Mouse (Mus musculus) midbrain, postnatal 0 days (tissue): Measurements from ENCODE around the gene Cfap45. TPM values are rescaled to one million over a fixed set of nuclear protein-coding genes. Genes with fewer than 3 reads are reported as not detected.

Experiments used
- ATAC-seq: fragments of 200-750 bp; cut with Nextera tagmentation; 2 replicates; pipeline ENCODE4 v1.8.0; 2017; ENCODE audit warnings: moderate number of reproducible peaks, mild to moderate bottlenecking, moderate TSS enrichment, moderate library complexity; ENCODE audit not compliant: low FRiP score
- DNase-seq: peaks from one replicate; pipeline ENCODE4 v3.0.0-alpha.2; 2015; ENCODE audit warnings: low spot score
- H3K27ac ChIP-seq: fragments of 300-500 bp; sonication (generic); 2 replicates; pipeline ENCODE4 v1.5.1; 2014; ENCODE audit warnings: low read depth, mild to moderate bottlenecking, low read length, mixed read lengths
- H3K27me3 ChIP-seq: fragments of 300-500 bp; sonication (generic); 2 replicates; pipeline ENCODE4 v1.6.1; 2014; ENCODE audit warnings: low read length, control low read depth, mixed read lengths; ENCODE audit not compliant: insufficient read depth
- H3K36me3 ChIP-seq: fragments of 300-500 bp; sonication (generic); 2 replicates; pipeline ENCODE4 v1.6.1; 2014; ENCODE audit warnings: low read length, control low read depth, mixed read lengths; ENCODE audit not compliant: insufficient read depth
- H3K4me1 ChIP-seq: fragments of 300-500 bp; sonication (generic); 2 replicates; pipeline ENCODE4 v1.6.1; 2014; ENCODE audit warnings: mild to moderate bottlenecking, control low read depth, antibody characterized with exemption, low read length, mixed read lengths; ENCODE audit not compliant: insufficient read depth
- H3K4me2 ChIP-seq: fragments of 300-500 bp; sonication (generic); 2 replicates; pipeline ENCODE4 v1.6.1; 2014; ENCODE audit warnings: low read depth, mild to moderate bottlenecking, low read length, mixed read lengths; ENCODE audit not compliant: poor library complexity, severe bottlenecking
- H3K4me3 ChIP-seq: fragments of 300-500 bp; sonication (generic); 2 replicates; pipeline ENCODE4 v1.5.1; 2014; ENCODE audit warnings: low read depth, mild to moderate bottlenecking, low read length, moderate library complexity
- H3K9ac ChIP-seq: fragments of 300-500 bp; sonication (generic); replicated peaks from 2 replicates; pipeline ENCODE4 v1.6.1; 2014; ENCODE audit warnings: mild to moderate bottlenecking, low read length, moderate library complexity, mixed read lengths; ENCODE audit not compliant: poor library complexity, severe bottlenecking
- H3K9me3 ChIP-seq: fragments of 300-500 bp; sonication (generic); 2 replicates; pipeline ENCODE4 v1.6.1; 2016; ENCODE audit warnings: low read length, control low read depth
- CTCF ChIP-seq: IDR thresholded peaks from 2 replicates; pipeline ENCODE4 v1.5.1; 2016; ENCODE audit warnings: antibody characterized with exemption, mild to moderate bottlenecking
- WGBS: fragments of 180-500 bp; shearing (Covaris S2); extraction: QIAGEN DNeasy Blood & Tissue Kit; methylation state at CpG from one replicate; pipeline ENCODE4 v1.1.7; 2014; 5-methylcytosine and 5-hydroxymethylcytosine counted together
- polyA plus RNA-seq: library from polyadenylated mRNA; unstranded; fragments of >200 nt; fragmentation: Nextera tagmentation; extraction: Ambion mirVana; gene quantifications from 2 replicates; pipeline ENCODE4 v1.2.1, GENCODE M21; 2015
- total RNA-seq: library from RNA; depleted of rRNA; stranded (reverse); fragments of >200 nt; gene quantifications from 2 replicates; pipeline ENCODE4 v1.2.3, GENCODE M21; 2014

Cfap45 gene
- total and polyA plus RNA-seq, 2 experiments from 2014 or later = 3.1 to 5.4 TPM

DNA sequence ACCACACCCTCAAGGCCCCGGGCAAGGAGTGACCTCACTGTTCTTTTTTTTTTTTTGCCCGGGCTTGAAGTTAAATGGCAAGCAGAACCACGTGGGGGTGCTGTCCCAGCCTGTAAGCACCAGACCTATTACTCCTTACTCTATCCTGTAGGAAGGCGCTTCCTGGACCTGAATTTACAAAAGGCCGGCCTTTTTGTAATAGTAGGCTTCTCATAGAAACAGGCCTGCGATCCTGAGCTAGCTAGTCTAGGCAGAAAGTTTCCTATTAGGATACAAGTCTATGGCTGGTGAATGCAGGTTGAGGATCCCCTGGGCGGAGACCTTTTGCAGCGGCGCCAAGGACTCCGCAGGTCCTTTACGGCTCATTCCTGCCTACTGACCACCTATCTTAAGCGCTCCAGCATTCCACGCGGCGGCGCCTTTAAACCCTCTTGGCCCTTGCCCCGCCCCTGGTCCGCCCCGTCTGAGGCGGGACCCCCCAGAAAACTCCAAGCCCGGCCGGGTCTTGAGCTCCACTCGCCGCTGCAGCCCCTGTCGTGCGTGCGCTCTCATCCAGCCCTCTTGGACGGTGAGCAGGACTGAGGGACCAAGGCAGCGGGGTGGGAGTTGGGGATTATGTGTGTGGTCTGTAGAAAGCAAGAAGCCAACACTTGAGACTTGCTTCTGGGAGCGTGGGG lies 20.7 kb upstream of the Cfap45 start, which contains the start of gene Tagln2:
TSS of gene Tagln2 (plus strand) at position 283 of the 677 bp plus-strand sequence.
- 4% methylated on average over 30 of the region's 30 CpGs for WGBS
- Histone ChIP-seq H3K4me2 (peak within 1 kb of the TSS; percentile 52), H3K36me3 (peaks cover 11% of the 10 kb centered on the region), H3K27me3 (peaks cover 12% of the 10 kb centered on the region; the same call in 1 of the 2 replicates), H3K4me3 (peak within 1 kb of the TSS; percentile 39), H3K9ac (peak within 1 kb of the TSS; percentile 51), H3K9me3 (no peaks in the 10 kb centered on the region), H3K27ac (peak within 1 kb of the TSS; percentile 43; the same call in 1 of the 2 replicates), H3K4me1 (peaks cover 5% of the 10 kb centered on the region; the same call in 1 of the 2 replicates)
- ATAC-seq = peak; percentile 17
- TF ChIP-seq CTCF = peak; percentile 48
- peak; percentile 51 for DNase-seq

DNA sequence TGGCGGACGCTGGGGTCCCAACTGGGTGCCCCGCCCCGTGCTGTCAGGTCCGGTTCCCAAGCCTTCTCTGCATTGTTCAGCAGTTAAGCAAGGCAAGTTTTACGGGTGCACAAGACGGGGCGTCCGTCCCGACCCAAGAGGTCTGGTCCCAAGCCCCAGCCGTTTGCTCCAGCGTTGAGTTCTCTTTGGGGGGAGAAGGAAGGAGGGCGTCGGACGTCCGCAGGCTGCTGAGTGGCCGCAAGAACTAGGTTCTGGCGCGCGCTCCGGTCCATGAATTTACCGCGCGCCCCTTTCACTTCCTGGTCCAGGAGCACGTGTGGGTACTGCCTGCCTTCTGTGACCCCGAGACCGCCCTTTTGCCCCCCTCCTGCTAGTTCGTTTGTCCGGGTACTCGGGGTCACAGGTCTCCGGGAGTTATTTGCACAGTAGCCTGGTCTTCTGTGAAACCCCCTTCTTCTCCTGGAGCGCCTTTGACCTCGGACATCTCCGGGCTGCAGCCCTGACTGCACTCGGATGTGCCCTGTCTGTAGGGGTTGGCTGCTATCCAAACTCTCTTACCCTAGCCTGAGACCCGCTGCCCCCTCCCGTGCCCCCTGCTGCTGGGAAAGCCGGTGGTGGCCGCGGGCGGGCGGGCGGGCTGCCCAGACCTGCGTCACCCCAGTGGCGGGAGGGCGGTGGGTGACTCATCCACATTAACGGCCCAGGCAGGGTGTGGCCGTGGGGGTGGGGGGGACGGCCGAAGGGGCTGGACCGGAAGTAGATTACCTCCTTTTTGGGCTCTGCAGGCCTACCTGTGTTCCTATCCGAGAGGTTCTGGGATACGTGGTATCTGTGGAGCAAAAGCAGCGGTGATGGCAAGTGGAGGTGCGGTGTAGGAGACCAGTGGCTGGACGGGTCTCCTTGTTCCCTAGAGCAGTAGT lies 19.9 kb upstream of the Cfap45 start:
- ATAC-seq (peak; percentile 5; the same call in 1 of the 2 replicates), DNase-seq (no peak)
- no peaks in the 10 kb centered on the region for H3K9me3 ChIP-seq
- H3K4me2 ChIP-seq = peak overlapping the region; percentile 52
- no peak for TF ChIP-seq CTCF
- H3K4me3 ChIP-seq = peak overlapping the region; percentile 39
- peaks cover 12% of the 10 kb centered on the region; the same call in 1 of the 2 replicates for H3K27me3 ChIP-seq
- peak overlapping the region; percentile 43; the same call in 1 of the 2 replicates for H3K27ac ChIP-seq
- H3K4me1 ChIP-seq = peaks cover 5% of the 10 kb centered on the region; the same call in 1 of the 2 replicates
- WGBS = 3% methylated on average over 55 of the region's 56 CpGs
- H3K9ac ChIP-seq = peak overlapping the region; percentile 51
- H3K36me3 ChIP-seq = peaks cover 11% of the 10 kb centered on the region

DNA sequence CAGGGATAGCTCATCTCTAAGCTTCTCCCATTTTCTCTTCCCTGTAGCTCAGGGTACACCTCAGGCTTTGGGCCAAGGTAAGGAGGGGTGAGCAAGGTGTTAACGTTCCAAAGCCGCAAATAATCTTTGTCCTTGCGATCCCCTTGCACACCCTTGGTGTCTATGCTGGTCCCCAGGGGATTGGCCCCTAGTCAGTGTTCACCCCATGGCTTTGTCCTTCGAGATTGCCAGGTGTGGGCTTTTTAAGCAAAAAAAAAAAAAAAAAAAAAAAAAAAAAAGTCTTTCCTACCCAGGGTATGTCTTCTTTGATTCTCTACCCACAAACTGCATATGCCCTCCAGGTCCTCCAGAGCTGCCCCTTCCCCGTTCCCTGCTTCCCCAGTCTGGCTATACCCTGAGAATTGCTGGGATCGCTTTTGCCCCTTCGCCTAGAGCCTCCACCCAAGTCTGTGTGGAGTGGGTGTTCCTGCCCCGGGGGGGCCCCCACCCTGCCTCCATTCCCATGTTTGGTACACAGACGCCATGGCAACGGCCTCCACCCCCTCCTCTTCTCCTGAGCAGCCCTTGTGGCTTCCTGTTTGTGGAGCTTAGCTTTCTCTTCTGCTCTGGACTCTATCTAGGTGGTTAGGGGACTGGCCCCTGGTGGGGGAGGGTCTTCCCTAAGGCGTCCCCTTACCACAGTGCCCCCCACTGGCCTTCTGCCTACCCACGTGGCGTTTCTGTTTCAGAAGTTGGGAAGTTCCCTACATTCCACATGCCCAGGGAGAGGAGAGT lies 19.0 kb upstream of the Cfap45 start:
- Histone ChIP-seq H3K4me2 (peak overlapping the region; percentile 52), H3K4me3 (peak overlapping the region; percentile 39; the same call in 1 of the 2 replicates), H3K27me3 (peaks cover 12% of the 10 kb centered on the region; the same call in 1 of the 2 replicates), H3K9me3 (no peaks in the 10 kb centered on the region), H3K27ac (no peak overlapping the region), H3K36me3 (peaks cover 3% of the 10 kb centered on the region; the same call in 1 of the 2 replicates), H3K9ac (no peak overlapping the region), H3K4me1 (peaks cover 5% of the 10 kb centered on the region; the same call in 1 of the 2 replicates)
- 0 out of 2 replicates have a peak, but pooled peaks have one; percentile 9 for ATAC-seq
- TF ChIP-seq CTCF = peak; percentile 17
- WGBS = 37% methylated on average over 13 of the region's 13 CpGs
- no peak for DNase-seq

DNA sequence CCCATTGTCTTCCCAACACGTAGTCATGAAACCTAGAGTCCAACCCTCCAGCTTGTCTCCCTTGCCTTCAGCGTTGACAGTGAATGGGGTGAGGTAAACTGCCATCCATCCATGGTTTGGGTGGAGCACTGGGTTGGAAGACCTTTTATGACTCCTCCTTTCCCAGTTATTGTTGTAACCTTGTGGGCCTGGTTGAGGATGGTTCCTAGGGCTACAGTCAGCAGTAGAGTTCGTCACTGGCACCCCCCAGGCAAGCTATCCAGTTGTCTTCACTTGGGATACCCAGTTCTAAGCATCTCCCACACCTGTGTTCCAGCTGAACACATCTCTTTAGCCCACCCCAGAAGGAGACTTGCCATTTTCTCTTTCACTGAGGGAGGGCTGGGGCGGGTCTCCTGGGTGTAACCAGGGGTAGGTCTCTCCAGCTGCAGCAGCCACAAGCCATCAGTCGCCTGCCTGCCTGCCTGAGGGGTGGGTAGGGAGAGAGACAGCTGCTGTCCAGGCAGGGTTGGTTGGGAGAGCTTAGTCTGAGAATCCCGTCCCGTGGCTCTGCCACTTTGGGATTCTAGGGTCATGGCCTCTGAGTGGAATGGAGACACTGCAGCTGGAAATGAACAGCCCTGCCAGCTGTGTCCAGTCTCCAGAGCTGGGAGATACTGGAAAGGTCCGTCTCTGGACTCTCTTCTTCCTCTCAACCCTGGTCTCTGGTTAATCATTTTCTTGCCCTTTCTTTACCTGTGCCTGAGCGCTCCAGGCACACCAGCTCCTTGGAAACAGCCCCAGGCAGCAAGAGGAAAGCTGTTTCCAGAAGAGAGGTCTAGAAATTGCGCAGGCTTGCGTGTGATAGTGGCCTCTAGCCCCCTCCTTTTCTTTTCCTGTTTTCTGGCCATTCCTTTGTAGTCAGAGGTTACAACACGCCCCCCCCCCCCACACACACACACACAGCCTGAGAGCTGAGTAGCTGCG lies 18.2 kb upstream of the Cfap45 start:
- peaks cover 5% of the 10 kb centered on the region; the same call in 1 of the 2 replicates for H3K4me1 ChIP-seq
- H3K9me3 ChIP-seq = no peaks in the 10 kb centered on the region
- H3K4me3 ChIP-seq = no peak overlapping the region
- WGBS = 48% methylated on average over 12 of the region's 13 CpGs
- H3K36me3 ChIP-seq = no peaks in the 10 kb centered on the region
- no peak overlapping the region; the same call in 1 of the 2 replicates for H3K27ac ChIP-seq
- no peak for DNase-seq
- H3K4me2 ChIP-seq = peak overlapping the region; percentile 20; the same call in 1 of the 2 replicates
- TF ChIP-seq CTCF = no peak
- H3K9ac ChIP-seq = no peak overlapping the region
- no peak for ATAC-seq
- H3K27me3 ChIP-seq = peaks cover 12% of the 10 kb centered on the region; the same call in 1 of the 2 replicates
